Mouse (Mus musculus) C2C12 (cell line): ENCODE results near the gene Gm20388.

Experiments
- CEBPB ChIP-seq: IDR thresholded peaks from one replicate; pipeline ENCODE4 v1.6.1; 2011; ENCODE audit warnings: low read depth, mild to moderate bottlenecking, control low read depth, moderate library complexity
- CTCF ChIP-seq: IDR thresholded peaks from one replicate; pipeline ENCODE4 v1.5.1; 2011; ENCODE audit not compliant: control insufficient read depth, insufficient read depth, insufficient read length

GRCm38 (mm10) chr8:120074516-120074915 is 163.9 kb downstream of the Gm20388 start:
- TF ChIP-seq CTCF (no peak), CEBPB (no peak)
